Mouse (Mus musculus) liver, adult 10 weeks (tissue): ENCODE measurements around the gene Defb18. TPM values are rescaled to one million over a fixed set of nuclear protein-coding genes. Genes with fewer than 3 reads are reported as not detected.

Experiments used
- polyA plus RNA-seq: library from polyadenylated mRNA; stranded (reverse); fragments of 350-450 nt; fragmentation: Illumina TruSeq; extraction: RNeasy Lipid Tissue Mini Kit (QIAGEN cat#74804); gene quantifications from one replicate; pipeline ENCODE4 v1.2.3, GENCODE M21; 2014; ENCODE audit warnings: low read depth, low replicate concordance

The Defb18 gene
- polyA plus RNA-seq: not detected

DNA sequence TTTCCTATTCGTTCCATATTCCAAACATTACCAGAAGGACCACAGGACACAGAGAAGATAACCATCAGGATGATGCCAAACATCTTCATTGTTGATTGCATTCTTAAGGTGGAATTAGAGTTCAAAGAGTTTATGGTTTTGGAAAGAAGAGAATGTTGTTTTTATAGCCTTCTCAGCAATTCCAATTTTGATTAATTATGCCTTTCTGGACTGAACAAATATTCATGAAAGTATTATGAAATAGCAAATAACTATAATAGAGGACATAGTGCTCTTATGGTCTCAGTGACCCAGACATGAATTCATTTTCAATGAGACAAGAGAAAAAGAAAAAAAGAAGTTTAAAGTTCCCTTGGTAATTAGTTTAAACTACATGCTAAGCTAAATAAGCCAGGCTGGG lies at the start of gene Defb18:
Gene Defb18, minus strand, starts transcription at position 101 of the 400 bp plus-strand sequence.

DNA sequence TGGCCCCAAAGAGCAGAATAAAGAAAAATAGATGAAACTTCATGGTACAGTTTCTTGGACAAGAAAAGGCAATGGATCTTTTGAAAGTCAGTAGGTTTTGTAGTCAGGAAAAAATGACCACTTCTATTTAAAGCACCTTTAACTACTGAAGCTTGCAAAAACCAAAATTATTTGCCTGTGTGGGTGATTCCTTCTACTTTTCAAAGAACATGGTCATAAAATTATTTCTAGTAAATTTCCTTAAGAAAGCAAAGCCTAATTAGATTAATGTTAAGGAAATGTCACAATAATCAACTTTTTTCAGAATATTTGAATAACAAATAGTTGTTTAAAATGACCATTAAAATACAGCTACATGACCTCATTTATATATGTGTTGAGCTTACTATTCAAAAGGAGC lies 27.8 kb upstream of the Defb18 start, which contains the start of gene Defb41:
Gene Defb41, minus strand, starts transcription at position 101 of the 400 bp plus-strand sequence.

Other genes starting within 250 kb of the Defb18 start
- not detected for gene Crisp4, start 91.5 kb downstream of the Defb18 start, polyA plus RNA-seq
- gene Defb41, start 27.7 kb upstream of the Defb18 start, polyA plus RNA-seq: not detected